In the genomic region with DNA sequence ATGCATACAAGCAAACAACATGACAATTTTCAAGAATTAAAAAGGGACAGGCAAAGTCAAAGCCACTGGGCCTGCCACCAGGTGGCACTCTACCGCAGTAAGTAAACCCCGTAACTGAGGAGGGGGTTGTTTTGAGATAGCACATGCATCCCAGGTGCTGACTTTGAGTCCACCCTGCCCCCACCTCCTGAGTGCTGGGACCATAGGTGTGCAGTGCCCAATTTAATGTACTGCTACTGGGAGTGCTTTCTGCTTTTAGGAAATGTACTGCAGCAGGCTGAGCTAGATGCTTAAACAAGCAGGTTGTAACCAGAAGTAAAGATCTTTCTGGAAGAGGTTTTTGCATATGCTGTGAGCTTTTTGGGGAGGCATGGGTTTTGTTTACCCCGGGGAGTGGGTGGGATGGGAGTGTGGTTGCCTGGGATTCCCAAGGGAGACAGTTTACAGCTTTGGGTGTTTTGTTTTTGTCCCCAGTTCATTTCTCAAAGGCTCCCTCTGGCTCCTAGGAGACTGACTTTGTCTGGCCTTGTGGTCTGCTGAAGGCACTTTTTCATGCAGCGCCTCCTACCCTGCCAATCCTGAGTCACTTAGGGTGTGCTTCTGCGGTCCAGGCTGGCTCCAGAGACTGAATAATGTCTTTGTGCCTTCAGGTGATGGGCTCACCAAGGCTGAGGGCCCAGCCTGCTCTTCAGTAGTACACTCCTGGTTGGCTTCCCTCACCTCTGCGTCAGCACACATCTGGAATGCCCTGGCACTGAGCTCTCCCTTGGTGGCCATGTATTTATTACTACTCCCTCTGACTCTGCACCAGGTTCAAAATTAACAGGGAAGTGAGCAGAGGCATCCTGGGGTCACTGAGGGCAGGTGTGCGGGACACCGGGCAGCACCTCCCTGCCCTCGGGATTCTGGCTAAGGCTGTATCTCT, we compare ENCODE assay signal across 8 mouse cellular contexts. TPM values are rescaled to one million over a fixed set of nuclear protein-coding genes. Genes with fewer than 3 reads are reported as not detected.
A peak's percentile ranks its signal among the peaks of the same experiment; 100 is the strongest.
DNase-seq lines count a peak whose midpoint lies in the region; ATAC-seq and TF ChIP-seq lines count a peak whose summit lies in the region.

No protein-coding gene starts in this region.

- H3K4me2 ChIP-seq in heart, embryonic 12.5 days: no peak overlapping the region
- no peak overlapping the region for H3K4me2 ChIP-seq in neural tube, embryonic 15.5 days

- no peaks in the 10 kb centered on the region for H3K27me3 ChIP-seq in heart, adult 2 months (ENCODE audit: control insufficient read depth, insufficient read depth, low read length)
- peaks cover 8% of the 10 kb centered on the region; the same call in 1 of the 2 replicates for H3K27me3 ChIP-seq in heart, embryonic 12.5 days (replicated peaks)
- peaks cover 13% of the 10 kb centered on the region; the same call in 1 of the 2 replicates for H3K27me3 ChIP-seq in neural tube, embryonic 15.5 days (replicated peaks)

- no peak overlapping the region for H3K27ac ChIP-seq in heart, adult 2 months
- no peak overlapping the region for H3K27ac ChIP-seq in heart, embryonic 12.5 days (ENCODE audit: poor library complexity, severe bottlenecking)
- peak overlapping the region; percentile 60 for H3K27ac ChIP-seq in neural tube, embryonic 15.5 days (replicated peaks)

- no peak for TF ChIP-seq EP300 in heart, adult 2 months (IDR thresholded peaks at IDR 0.05; ENCODE audit: insufficient read depth, low read depth, low read length)

- H3K4me1 ChIP-seq in heart, adult 2 months (ENCODE audit: control insufficient read depth, insufficient read depth, low read length): peaks cover 12% of the 10 kb centered on the region
- H3K4me1 ChIP-seq in heart, embryonic 12.5 days (replicated peaks): peaks cover 32% of the 10 kb centered on the region
- H3K4me1 ChIP-seq in neural tube, embryonic 15.5 days: peaks cover 56% of the 10 kb centered on the region

- peak; percentile 71 for TF ChIP-seq CTCF in heart, adult 2 months (IDR thresholded peaks at IDR 0.05)

- no peak overlapping the region for H3K9ac ChIP-seq in heart, adult 2 months (ENCODE audit: low read depth, low read length)
- no peak overlapping the region for H3K9ac ChIP-seq in heart, embryonic 12.5 days
- no peak overlapping the region for H3K9ac ChIP-seq in neural tube, embryonic 15.5 days (replicated peaks)

- peak in 1 of 2 experiments; percentile 49 for DNase-seq in heart, adult 2 months
- peak; percentile 37 for DNase-seq in urinary bladder, postnatal 25 days (ENCODE audit: low spot score)
- DNase-seq in urinary bladder, adult 2 months (ENCODE audit: low spot score): no peak
- peak; percentile 79 for DNase-seq in embryo, embryonic 10 days (ENCODE audit: low spot score)
- peak; percentile 65 to 78 for DNase-seq in kidney, postnatal 36 days

- no peaks in the 10 kb centered on the region for H3K9me3 ChIP-seq in heart, embryonic 12.5 days (replicated peaks)
- H3K9me3 ChIP-seq in neural tube, embryonic 15.5 days (replicated peaks): no peaks in the 10 kb centered on the region

- 68% methylated on average over 9 of the region's 9 CpGs for WGBS in heart, adult 2 months
- 67% methylated on average over 9 of the region's 9 CpGs for WGBS in heart, embryonic 12.5 days
- 49% methylated on average over 9 of the region's 9 CpGs for WGBS in neural tube, embryonic 15.5 days

- intact Hi-C loops in heart, adult 2 months (cut with DNase I): no loop called here

- H3K79me2 ChIP-seq in heart, adult 2 months (replicated peaks; ENCODE audit: control insufficient read depth, insufficient read depth, low read length): no peaks in the 10 kb centered on the region

- no peak for TF ChIP-seq POLR2A in heart, adult 2 months (IDR thresholded peaks at IDR 0.05; ENCODE audit: insufficient read depth, low read depth, low read length)

- peaks cover 9% of the 10 kb centered on the region for H3K36me3 ChIP-seq in heart, adult 2 months (ENCODE audit: control insufficient read depth, insufficient read depth, low read length)
- peaks cover 40% of the 10 kb centered on the region for H3K36me3 ChIP-seq in heart, embryonic 12.5 days
- H3K36me3 ChIP-seq in neural tube, embryonic 15.5 days: peaks cover 26% of the 10 kb centered on the region

- ATAC-seq in heart, embryonic 12.5 days (ENCODE audit: insufficient number of reproducible peaks, low FRiP score): no peak
- no peak for ATAC-seq in neural tube, embryonic 15.5 days (ENCODE audit: low FRiP score)
- ATAC-seq in inflammation-experienced regulatory T-cells, adult 6 months: no peak

- H3K4me3 ChIP-seq in heart, adult 2 months: no peak overlapping the region
- H3K4me3 ChIP-seq in heart, embryonic 12.5 days: no peak overlapping the region
- H3K4me3 ChIP-seq in neural tube, embryonic 15.5 days (replicated peaks): no peak overlapping the region

RNA-seq across cellular contexts. Expression of gene Ttyh2, which starts 2.2 kb away (rescaled TPM):
- total RNA-seq in heart, adult 2 months (2021): 1 to 10 TPM; 4.3 to 4.9 TPM
- polyA plus RNA-seq in heart, adult 2 months (2012; rRNA removed): 6.3 and 7.5 TPM in 2 replicates
- polyA plus RNA-seq in heart, embryonic 12.5 days (2016; fragmentation: Nextera tagmentation; extraction: Ambion mirVana): 5.5 and 5.9 TPM in 2 replicates
- 3.7 and 4.7 TPM in 2 replicates for polyA plus RNA-seq in urinary bladder, adult 2 months (2012; rRNA removed)
- 30.0 and 31.0 TPM in 2 replicates for polyA plus RNA-seq in neural tube, embryonic 15.5 days (2015; fragmentation: Nextera tagmentation; extraction: Ambion mirVana)
- 1 to 10 TPM; 2.4 to 3.6 (median 3.4) TPM for polyA plus RNA-seq in inflammation-experienced regulatory T-cells, adult 6 months (2017; shearing (Covaris generic))

RNA-seq across cellular contexts. Expression of gene Rpl38, which starts 4.7 kb away (rescaled TPM):
- 100 to 1,000 TPM; 587 to 660 TPM for total RNA-seq in heart, adult 2 months (2021)
- polyA plus RNA-seq in heart, adult 2 months (2012; rRNA removed): 335 and 344 TPM in 2 replicates
- polyA plus RNA-seq in heart, embryonic 12.5 days (2016; fragmentation: Nextera tagmentation; extraction: Ambion mirVana): 785 and 816 TPM in 2 replicates
- polyA plus RNA-seq in urinary bladder, adult 2 months (2012; rRNA removed): 2,406 and 2,749 TPM in 2 replicates
- polyA plus RNA-seq in neural tube, embryonic 15.5 days (2015; fragmentation: Nextera tagmentation; extraction: Ambion mirVana): 804 and 844 TPM in 2 replicates
- polyA plus RNA-seq in inflammation-experienced regulatory T-cells, adult 6 months (2017; shearing (Covaris generic)): 1,000 to 10,000 TPM in 2 of 3 experiments, 100 to 1,000 TPM in 1; 884 to 1,360 (median 1,230) TPM

RNA-seq across cellular contexts. Expression of gene Dnaic2, which starts 54.2 kb away (rescaled TPM):
- under 1 TPM; 0.16 to 0.18 TPM for total RNA-seq in heart, adult 2 months (2021)
- 0.44 and 1.5 TPM in 2 replicates for polyA plus RNA-seq in heart, adult 2 months (2012; rRNA removed)
- 0.27 and 0.32 TPM in 2 replicates for polyA plus RNA-seq in heart, embryonic 12.5 days (2016; fragmentation: Nextera tagmentation; extraction: Ambion mirVana)
- 1.1 and 1.2 TPM in 2 replicates for polyA plus RNA-seq in urinary bladder, adult 2 months (2012; rRNA removed)
- polyA plus RNA-seq in neural tube, embryonic 15.5 days (2015; fragmentation: Nextera tagmentation; extraction: Ambion mirVana): 1.7 and 1.9 TPM in 2 replicates
- polyA plus RNA-seq in inflammation-experienced regulatory T-cells, adult 6 months (2017; shearing (Covaris generic)): not detected
